Mouse (Mus musculus) urinary bladder, postnatal 14 days (tissue): ENCODE data around the gene Erbb4.

ENCODE experiments used
- DNase-seq: peaks from one replicate; pipeline ENCODE4 v3.0.0; 2021; ENCODE audit warnings: low spot score

Erbb4 gene

DNA sequence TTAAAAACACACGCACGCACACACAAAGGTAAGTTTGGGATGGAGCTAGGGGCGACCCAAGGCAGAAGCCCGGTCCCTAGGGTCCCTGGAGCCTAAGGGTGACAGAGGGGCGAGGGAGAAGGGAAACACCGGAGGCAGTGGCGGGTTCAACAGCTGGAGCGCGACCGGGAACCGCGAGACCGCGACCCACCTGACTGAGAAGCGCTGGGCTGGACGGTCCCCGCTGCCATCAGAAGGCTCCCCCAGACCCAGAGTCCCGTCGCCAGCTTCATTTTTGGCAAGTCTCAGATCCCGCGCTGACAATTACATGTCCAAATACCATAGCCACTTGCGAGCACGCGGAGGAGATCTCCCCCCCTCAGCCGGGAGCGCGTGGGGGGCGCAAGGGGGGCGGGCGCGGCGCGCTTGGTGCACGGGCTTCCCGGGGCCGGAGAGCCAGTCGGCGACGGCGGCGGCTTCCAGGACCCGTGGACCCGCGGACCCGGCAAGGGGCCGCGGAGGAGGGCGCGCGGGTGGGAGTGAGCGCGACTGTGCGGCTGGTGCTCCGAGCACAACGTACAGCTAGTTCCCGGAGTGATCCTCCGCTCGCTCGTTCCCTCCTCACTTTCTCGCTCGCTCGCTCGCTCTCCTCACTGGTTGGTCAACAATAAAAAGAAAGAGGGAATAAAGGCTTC lies at the start of gene Erbb4:
Gene Erbb4 (minus strand): TSS at position 575 of the 674 bp plus-strand sequence.
- DNase-seq, result peak; percentile 4

DNA sequence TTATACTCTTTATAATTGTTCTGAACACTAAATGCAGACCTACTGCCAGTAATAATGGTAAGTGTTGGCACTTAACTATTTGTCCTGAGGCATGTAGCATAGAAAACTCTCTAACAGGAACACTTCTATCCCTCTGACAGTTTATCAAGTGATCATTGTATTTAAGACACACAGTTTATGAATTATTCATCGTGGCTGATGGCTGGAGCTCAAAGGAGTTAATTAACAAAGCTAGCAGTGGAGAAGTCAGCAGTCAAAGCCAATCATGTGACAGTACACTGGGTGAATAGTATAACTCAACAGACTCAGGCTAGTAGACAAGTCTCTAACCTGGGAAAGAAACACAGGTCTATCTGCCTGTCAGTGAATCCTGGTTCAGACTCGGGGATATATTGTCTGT lies 49.5 kb upstream of the Erbb4 start:
- DNase-seq, result no peak

DNA sequence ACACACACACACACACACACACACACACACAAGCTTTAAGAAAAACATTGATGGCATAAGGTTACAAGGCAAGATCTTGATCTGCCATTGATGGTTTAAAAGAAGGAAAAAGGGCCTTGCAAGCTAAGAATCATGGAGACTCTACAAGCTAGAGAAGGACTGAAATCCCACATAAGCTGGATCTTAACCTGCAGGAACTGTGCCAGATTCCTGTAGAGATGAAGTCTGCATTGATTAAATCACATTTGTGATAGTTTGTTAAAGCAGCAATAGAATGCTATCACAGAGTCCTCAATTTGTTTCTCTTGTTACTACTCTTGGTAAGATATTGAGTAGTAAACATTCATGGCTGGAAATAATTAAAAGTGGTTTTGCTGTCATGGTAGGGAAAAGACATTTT lies 33.5 kb upstream of the Erbb4 start:
- no peak for DNase-seq

DNA sequence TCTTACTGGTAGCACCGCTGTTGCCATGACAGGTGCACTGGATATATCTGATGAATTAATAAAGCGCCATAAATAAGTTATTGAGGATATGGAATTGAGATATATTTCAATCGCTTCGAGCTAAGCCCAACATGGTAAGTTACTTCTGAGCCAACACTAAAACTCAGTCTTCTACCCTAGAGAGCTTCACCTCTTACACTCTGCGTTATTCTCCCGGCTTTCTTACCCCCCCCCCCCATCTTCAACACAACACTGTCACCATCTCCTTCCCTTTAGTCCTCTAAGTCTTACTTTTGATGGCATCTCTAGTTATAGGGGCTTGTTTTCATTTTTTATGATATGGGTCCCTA lies 31.6 kb upstream of the Erbb4 start:
- no peak for DNase-seq

DNA sequence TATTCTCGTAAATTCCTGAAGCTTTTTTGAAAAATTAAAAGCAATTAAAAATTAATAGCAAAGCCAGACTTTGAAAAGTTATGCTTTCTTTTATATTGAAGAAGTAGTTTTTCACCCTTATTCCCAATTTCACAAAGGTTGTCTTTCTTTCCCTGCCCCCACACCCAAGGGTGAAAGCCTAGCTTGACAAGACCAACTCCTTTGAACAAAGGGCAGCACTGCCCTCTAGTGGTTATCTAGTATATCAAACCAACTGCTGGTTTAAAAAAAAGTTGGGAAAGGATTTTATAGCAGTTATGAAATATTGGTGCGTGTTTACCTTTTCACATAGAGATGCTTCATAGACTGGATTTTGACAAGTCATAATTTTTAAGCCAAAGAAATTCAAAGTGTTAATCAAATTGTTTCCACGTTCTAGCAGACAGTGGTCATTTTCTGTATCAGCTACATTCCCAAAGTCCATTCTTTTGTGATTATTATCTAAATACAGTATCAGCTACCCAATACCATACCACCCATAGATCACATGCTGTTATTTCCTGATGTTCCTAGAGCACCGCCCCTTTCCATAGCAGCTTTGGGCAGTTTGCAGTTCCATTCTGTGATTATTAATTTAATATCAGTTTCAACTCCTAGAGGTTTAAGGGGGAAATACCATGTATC lies 31.1 kb upstream of the Erbb4 start:
- peak; percentile 54 for DNase-seq

DNA sequence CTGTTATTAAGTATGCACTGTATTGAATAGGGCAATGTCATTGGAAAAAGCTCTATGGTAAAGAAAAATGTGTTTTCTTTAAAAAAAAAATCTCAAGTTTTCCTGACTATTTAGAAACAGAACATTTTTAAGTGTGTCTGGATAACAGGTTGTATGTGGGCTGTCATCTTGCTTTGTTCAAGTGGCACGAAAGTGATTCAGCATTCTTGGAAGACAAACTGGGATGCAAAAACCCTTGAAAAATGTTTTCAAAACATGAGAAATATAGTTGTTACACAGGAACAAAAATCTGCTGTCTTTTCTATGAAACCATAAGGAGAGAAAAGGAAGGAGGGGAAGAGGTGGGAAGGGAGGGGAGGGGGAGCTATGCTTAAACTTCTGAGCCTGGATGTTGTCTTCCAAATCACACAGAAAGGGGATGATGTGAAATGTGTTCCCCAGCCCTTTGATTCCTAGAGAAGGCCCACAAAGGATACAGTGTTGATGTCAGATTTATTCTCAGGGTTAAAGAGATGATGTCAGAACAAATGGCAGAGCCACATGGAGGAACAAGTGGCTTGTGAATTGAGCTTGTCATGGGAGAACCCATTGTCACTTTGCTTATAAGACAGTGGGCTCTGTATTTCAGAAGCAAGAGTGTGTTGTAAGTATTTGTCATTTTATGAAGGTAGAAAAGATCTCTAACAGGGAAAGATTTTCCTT lies 16.4 kb upstream of the Erbb4 start:
- no peak for DNase-seq

DNA sequence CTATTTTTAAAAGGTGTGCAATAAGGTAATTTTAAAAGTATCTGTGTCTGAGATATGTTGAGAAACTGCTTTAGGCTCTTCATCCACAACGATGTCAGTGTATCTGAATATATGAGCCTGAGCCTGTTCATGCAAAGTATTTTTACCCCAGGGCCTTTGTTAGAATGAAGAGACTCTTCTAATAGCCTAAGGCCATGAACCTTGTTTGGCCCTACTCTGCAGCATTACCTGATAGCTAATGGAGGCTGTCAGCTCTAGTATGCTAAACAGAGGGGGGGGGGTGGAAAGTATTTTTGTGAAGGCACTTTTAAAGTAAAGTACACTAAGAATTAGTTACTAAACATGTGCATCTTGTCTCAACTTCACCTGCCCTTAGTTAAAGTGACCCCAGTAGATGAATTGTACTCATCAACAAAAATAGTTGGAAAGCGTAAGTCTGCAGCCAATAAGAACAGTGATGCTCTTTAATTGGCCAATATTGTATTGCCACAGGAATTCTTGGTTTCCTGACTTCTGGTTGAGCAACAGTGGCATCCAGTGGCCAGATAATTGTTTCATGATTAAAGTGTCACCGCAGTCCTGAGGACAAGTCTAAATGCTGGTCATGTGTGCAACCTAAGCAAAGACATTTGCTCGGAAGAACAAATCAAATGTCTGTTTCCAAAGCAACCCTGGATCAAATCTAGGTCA lies 10.5 kb upstream of the Erbb4 start:
- DNase-seq, result no peak

DNA sequence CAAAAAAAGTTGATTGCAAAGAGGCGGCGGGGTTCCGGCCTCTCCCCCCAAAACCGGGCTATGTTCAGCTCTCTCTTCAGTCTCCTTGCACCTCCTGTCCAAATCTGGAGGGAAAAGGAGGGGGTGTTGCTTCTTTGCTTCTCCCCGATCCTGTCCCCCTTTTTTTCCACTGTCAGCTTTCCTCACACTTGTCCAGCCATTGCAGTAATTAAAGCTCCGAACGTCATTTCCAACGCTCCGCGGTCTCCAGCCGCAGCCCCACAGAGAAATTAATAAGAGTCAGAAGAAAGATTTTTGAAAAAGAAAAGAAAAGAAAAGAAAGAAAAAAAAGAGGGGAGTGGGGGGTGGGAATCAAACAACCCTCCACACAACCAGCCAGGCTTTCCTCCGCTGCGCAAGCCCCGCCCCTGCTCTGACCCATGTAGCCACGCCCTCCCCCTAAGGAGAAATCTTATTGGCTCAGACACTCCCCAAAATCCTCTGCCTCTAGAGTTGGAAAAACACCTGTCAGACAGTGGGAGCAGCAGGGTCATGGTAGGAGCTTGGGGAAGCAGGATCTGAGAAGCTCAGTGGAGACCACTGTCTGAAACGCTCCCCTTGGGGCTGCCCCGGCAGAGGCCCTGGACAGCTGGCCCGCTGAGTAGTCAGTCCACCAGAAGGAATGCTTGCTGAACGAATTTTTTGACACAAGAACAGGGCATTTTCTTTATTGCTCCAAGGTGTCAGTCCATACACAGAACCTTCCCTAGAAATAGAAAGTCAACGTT lies 483 bp upstream of the Erbb4 start:
- peak; percentile 32 for DNase-seq

DNA sequence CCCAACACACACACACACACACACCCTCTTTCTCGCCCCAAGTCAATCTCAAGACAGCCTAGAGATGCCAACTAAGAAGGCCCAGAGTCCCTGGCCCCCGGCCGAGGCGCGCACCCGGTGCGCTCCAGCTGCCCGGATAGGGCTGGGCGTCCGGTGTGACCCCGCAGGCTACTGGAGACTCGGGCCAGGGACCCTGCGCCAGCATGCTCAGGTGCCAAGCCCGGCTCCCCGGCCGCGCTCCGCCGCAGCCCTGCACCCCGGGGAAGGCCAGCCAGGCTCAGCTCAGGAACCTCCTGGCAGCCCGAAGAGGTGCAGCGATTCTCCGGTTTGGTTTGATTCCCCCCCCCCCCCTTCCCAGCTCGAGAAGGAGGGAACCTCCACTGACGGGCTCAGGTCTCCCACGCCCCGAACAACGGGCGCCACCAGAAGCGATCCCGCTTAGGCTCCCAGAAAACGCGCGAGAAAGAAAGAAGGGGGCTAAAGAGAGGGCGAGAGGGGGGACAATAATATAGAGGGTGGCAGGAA lies 860 bp downstream of the Erbb4 start:
- peak; percentile 7 for DNase-seq

DNA sequence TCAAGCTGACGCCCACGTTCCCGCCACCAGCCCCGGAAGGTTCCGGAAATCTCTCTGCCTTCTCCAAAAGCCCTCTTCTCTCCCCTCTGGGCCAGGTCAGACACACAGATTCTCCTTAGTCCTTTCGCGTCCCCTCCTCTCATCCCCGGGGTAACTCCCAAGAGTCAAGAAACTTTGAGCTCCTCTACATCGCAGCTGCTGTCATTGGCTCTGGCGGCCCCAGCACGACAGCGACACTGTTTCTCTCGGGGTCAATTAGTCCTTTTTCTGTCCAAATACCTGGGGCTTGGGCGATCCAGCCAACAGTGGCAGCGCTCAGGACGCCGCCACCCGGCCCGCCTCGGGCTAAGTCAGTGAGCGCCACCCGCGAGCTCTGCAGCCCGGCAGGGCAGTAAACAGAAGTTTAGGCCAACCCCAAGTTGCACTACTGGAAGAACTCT lies 1.5 kb downstream of the Erbb4 start:
- peak; percentile 37 for DNase-seq

DNA sequence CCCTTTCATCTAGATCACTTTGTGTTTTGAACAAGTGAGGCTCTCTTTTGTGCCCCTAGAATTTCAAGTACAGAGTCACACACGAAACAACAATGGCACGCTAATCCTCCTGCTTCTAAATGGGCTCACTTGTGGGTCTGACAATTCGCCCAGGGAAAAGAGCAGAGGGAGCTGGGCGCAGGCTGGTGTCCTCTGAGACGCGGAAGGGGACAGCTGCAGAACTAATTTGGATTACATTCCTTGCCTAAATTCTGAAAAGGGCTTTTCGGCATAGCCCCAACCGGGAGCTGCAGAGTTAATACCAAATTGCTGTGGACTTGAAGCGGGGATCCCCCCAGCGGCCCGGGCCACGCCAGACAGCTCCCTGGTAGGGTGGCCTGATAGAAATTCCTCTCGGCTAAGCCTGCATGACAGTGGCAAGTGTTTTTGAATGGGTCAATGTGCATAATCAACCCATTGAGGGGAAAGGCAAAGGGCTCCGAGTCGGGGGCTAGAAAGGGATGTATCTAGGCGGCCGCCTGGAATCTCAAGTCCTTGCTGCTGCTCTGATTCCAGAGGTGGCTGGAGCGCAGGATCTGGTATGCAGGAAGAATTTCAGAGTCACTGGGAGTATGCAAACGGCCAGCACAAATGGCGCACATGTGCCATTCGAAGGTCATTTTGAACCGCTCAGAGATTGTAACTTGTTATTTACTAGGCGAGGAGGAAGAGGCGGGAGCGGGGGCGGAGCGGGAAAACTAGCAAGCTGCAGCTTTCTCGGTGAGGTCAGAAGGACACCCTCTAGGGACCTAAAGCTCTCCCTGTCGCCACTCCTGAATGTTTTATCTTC lies 2.2 kb downstream of the Erbb4 start:
- peak; percentile 23 for DNase-seq

DNA sequence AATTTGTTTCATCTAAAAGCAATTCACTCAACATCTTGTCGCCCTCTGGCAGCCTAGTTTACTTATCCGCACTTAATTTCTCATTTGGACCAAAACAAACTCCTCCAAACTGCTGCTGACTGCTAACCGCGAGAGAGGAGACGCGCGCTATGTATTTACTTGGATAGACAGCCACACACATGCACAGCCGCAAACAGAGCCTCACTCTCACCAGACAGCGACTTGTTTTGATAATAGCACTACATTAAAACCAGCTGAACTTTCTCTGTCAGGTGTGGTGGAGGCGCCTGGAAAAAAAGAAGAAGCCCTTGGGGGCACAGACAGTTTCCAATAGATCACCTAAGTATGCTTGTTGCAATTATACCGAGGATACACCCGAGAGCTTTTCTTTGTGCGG lies 2.8 kb downstream of the Erbb4 start:
- DNase-seq, result no peak

DNA sequence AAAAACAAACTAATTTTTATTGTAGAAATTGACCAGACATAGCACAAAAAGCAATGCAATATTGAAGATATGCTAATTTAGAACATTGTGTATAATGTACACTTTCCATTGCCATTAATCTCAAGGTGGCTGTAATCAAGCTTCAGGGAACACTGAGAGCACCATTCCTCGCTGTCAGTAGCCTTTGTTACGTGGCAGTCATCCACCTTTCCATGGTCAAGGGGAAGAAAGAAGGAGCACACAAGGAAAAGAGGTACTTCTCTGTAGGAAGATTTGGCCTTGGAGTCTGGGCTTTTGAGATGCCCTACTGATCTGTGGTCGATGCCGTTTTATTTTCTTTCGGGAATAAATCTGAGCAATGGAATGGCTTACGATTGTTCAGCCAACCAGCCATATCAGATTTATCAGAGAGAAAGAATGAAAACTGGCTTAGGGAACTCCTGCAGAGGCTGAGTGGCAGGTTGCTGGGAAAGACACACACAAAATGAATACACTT lies 4.6 kb downstream of the Erbb4 start:
- DNase-seq, result no peak

DNA sequence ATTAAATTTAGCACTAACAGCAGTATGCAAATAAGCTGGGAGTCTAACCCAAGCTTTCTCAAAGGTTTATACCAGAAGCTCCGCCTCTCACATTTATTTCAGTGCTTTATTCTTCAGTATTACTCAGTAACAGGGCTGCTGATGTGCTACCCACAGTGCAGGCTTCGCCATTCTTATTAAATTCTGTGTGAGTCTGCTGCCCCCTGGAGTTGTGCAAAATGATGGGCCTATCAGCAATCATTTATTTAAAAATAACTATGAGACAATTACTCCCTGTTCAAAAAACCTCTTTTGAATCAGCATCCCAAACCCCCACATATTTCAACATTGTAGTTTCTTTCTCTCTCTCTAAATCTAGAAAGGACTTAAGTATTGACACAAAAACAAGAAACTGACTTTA lies 6.2 kb downstream of the Erbb4 start:
- DNase-seq, result no peak

DNA sequence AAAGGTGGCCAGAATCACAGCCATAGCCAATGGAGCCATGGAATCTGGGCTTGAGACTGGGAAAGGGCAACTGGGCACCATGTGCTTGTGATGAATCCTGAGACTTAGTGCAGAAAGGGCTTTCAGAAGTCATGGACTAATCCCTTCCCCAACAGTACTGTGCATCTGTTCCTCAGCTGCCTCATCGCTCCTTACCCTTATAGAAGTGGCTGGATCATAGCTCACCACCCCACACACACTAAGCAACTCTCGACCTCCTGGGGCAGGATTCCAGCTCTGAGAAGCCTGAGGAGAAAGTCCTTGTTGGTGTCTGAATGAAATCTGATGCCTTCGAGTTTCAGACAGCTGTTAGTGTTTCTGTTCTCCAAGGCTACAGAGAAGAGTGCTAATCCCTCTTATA lies 14.8 kb downstream of the Erbb4 start:
- no peak for DNase-seq

DNA sequence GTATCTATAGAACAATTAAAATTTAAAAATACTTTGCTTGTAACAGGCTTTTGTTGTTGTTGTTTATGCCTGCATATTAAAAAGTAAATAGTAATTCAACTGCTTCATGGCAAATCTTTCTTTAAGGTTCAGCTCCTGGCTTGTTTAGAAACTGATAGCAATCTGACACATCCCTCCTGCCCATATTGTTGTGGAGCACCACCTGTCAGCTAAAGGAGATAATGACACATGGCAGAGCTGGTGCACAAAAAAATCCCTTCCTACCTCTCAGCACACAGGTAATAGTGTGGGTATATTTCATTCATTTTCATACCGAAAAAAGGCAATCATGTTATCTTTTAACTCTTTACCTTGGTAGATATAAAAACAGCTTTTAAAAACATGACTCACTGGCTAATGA lies 18.5 kb downstream of the Erbb4 start:
- no peak for DNase-seq

DNA sequence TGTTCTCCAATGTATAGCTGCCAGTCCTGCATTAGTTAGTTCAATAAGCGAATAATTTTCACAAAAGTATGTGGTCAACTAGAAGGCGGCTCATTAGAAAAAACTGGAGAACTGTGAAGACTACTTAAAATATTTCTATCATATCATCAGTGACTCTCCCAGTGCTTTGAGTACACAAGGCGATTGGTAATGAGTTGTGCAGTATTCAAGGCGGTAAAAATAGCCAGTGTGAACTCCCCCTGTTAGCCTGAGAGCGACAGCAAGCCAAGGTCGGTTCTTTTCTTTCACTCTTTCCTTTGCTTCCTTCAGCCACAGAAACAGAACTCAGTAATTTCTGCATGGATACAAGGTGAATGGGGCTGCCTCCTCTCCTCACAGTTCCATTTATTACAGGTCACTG lies 22.1 kb downstream of the Erbb4 start:
- no peak for DNase-seq

DNA sequence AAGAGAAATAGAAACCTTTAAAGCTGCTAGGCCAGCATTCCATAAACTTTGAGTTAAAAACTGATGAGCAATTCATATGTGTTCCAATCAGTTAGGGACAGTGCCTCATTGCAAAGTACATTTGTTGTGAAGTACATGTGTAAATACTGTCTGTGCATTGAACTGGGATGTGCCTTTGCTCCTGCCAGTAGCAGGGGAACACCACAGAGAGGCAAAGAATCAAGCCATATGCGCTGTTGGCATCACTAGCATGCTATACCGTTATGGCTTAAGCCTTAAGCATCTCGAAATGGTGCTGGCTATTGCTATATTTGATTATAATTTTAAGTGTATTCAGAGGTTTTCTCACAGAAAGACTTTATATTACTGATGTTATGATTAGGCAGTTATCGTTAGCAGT lies 58.9 kb downstream of the Erbb4 start:
- no peak for DNase-seq

DNA sequence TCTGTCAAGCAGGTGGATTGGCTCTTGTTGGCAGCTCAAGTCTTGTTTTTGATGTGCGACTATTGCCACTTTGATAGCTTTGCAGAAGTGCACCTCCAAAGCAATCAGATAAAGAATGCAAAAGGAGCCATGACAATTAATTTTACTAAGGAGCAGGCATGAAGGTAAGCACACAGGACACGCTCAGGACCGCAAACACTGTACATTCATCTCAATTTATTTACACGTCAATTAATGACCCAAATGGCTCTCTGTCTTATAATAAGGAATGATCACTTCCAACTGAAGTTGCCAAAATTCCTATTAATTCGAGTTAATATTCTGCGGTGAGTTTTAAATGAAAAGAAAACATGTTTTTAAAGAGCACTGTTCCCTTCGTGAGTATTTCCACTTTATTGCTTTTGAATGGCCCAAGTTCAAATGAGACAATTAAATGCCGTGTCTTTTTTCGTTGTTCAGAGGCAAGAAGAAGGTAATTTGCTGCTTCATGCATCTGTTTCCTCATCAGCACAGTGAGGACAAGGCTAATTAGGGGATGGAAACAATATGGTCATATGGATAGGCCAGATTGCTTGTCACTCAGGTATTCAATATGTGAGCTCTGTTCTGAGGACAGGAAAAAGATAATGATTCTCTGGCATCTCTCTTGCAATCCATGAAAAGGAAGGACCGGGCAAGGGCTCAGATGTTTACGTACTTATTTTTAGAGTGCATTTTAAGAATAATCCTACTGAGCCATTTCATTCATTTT lies 61.5 kb downstream of the Erbb4 start:
- no peak for DNase-seq

DNA sequence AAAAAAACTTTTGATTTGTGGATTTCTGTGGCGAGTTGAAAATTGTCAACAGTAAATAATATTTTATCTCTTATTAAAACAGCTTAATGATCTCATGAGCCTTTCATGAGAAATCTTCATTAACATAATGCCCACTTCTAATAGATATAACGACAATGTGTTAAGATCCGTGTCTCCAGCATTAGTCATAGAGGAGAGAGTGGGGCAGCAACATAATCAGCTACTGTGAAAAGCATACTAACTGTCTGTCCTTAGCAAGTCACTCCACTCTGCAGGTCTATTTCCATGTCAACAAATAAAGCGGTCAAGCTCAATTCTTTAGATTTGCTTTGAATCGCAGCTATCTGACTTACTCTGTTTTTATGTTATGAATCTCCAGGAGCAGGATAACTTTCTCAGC lies 80.0 kb downstream of the Erbb4 start:
- no peak for DNase-seq
